Mouse (Mus musculus) heart, postnatal 25 days (tissue): ENCODE measurements around the gene Kdelr3. TPM values are rescaled to one million over a fixed set of nuclear protein-coding genes. Genes with fewer than 3 reads are reported as not detected.

ENCODE experiments used
- DNase-seq: peaks from one replicate; pipeline ENCODE4 v3.0.0; 2022; ENCODE audit warnings: low spot score
- intact Hi-C: fragments of 180-260 bp; cut with DNase I; formaldehyde crosslinking; loops from one replicate; pipeline ENCODE4 v1.15.1; 2025
- total RNA-seq, 2 experiments: library from RNA; stranded (reverse); gene quantifications; 2 replicates each; pipeline ENCODE4 v1.2.3; 2021

Gene Kdelr3
- total RNA-seq, 2 experiments from 2014 or later: 7.6 to 8.2 TPM

DNA sequence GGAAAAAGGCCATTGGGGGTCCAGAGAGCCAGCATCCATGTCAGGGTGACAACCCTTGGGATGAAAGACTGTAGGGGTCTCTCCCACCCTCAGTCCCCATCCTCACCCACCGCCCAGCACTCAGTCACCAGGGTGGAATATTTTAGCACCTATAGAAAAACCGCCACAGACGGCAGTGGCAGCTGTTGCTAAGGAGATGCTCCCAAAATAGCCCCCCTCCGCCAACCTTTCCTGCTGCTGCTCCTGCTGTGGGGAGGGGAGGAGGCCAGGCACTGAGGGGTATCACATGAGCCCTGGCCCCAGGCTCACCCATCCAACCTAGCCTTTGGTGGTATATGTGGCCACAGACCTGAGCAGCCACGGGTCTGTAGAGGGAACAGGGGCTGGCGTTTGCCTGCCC is 6.2 kb upstream of the Kdelr3 start:
- no peak for DNase-seq
- intact Hi-C loops: no loop called here

DNA sequence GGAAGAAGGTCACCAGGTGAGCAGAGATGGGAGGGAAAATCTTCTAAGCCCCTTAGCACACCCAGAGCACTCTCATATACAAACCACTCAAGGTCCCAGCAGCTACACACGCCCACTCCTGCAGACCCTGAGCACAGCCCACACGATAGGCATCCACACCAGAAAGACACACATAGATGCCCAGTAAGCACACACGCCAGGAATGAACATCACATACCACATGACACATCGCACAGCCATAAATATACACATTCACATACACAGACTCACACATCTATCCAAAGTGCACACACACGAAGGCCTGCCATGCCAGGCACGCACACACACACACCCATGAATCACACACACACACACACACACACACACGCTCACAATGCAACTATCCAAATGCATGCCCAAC is 5.8 kb upstream of the Kdelr3 start:
- intact Hi-C loops: no loop called here
- no peak for DNase-seq

DNA sequence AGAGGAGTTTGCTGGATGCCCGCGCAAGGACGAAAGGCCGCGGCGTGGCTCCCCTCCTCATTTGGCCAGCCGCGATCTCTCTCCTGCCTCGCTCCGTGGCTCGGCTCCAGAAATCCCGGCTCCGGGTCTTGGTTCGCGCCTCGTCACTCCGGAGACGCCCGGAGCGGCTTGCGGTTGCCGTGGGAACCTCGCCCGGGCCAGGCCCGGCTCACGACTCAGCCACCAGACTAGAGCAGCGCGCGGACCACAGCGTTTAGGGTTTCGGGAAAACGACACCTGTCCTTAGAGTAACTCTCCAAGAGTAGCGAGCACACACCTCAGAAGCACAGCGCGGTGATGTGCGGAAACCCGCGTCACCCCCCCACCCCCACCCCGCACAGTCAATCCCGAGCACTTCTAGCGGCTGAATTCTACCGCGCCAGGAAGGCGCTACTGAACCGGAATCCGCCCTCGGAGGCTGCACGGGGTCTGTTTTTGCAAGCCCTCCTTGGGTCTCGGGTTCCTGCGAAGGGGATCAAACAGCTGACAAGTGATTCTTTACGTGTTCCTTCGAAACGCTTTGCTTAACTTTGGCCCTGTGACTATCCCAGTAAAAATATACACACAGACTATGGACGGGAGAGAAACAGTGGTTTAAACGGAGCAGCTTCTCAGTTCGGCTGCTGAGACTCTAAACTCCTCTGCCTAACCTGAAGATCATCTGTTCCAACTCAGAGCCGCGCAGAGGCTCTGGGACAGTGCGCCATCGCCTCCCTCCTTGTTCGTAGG is 4.5 kb upstream of the Kdelr3 start:
- intact Hi-C loops: no loop called here

DNA sequence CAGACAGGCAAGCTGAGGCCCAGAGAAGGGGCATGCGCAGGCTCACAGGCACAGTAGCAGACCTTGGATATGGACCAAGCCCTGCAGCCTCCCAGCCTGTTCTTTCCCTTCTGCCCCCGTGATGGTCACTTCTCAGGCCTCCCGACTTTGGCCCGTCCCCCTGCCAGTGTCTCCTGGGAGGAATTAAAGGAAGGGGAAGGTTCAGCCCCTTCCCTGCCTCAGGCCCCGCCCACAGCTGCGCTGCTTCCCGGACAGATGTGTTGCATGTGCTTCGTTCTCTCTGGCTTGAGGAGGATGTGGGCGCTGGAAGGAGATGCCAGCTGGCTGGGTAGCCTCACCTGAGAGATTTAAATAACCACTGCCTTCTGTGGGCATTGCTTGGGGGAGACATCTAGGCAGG is 2.3 kb upstream of the Kdelr3 start:
- DNase-seq: peak; percentile 17
- intact Hi-C loops: no loop called here

More for the DNA sequence above, 4.5 kb upstream of the Kdelr3 start:
- DNase-seq: peak; percentile 62

DNA sequence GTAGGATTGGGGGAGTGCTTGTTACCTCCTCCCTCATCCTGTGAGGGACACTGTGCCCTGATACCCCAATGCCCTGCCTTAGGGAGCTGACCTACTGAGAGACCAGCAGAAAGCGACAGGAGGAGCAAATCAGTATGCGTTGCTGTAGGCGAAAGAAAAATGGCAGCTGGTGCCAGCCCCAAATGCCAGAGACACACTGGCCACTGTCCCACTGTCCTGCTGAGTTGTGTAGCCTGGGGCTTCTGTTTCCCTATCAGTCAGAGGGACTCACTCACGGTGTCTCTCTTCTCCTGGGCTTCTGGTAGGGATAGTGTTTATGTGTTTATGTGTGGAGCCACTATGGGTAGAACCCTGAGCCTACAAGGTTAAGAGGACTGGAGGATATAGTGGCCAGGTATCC is 1.5 kb downstream of the Kdelr3 start:
- no peak for DNase-seq
- intact Hi-C loops: no loop called here

DNA sequence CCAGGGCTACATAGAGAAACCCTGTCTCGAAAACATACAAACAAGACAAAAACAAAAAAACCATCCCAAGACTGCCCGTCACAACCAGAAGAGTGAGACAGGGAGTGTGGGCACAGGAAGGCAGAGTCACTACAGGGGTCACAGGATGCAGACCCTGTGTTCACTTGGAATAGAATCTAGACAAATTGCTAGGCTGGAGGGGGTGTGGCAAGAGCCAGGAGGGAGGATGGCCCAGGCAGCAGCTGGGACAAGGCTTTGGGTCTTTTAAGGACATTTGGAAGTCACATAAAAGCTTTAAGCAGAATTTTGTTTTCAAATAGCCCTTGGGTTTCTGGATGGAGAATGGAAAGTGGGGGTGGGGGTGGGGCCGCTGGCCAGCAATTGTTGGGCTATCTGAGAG is 2.4 kb downstream of the Kdelr3 start:
- no peak for DNase-seq
- intact Hi-C loops: no loop called here

DNA sequence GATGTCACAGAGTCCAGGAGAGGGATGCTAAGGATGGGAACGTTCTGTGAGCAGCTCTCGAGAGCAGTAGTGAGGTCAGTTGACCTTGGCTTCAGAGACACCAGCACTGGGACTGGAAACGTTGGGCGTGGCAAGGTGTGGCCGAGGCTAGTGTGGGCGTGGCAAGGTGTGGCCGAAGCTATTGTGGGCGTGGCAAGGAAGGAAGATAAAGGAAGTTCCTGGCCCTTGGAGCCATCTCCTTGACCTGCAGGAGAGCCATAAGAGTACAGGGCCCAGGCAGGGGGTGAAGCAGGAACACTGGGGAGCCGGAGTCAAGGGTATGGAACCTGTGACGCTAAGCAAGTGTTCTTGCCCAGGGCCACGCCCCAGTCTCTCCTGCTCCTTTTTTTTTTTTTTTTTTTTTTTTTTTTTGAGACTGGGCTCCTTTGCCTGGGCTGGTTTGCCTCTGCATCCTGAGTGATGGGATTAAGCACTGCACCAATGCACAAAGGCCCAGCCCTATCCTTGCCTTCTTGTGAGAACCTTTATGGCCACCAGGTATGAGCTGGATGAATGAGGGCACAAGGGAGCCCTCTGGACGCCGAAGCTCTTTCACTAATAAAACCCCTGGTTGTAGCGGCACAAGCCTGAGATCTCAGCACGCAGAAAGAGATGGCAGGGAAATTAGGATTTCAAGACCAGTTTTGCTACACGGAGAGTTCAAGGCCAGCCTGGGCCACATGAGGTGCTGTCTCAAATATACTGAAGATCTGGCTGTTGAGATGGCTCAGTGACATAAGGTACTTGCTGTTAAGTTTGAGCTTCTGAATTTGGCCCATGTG is 3.4 kb downstream of the Kdelr3 start:
- intact Hi-C loops: no loop called here
- DNase-seq: no peak

DNA sequence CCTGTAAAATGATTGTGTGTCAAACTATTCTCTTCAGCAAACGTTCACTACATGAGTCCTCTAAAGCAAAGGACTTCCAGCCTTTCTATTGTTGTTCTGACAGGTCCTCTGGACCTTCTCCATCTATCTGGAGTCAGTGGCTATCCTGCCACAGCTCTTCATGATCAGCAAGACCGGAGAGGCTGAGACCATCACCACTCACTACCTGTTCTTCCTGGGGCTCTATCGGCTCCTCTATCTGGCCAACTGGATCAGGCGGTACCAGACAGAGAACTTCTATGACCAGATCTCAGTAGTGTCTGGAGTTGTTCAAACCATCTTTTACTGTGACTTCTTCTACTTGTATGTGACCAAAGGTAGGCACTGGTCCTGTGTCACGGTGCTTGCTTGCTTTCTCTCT is 9.4 kb downstream of the Kdelr3 start:
- no peak for DNase-seq
- intact Hi-C loops: no loop called here

DNA sequence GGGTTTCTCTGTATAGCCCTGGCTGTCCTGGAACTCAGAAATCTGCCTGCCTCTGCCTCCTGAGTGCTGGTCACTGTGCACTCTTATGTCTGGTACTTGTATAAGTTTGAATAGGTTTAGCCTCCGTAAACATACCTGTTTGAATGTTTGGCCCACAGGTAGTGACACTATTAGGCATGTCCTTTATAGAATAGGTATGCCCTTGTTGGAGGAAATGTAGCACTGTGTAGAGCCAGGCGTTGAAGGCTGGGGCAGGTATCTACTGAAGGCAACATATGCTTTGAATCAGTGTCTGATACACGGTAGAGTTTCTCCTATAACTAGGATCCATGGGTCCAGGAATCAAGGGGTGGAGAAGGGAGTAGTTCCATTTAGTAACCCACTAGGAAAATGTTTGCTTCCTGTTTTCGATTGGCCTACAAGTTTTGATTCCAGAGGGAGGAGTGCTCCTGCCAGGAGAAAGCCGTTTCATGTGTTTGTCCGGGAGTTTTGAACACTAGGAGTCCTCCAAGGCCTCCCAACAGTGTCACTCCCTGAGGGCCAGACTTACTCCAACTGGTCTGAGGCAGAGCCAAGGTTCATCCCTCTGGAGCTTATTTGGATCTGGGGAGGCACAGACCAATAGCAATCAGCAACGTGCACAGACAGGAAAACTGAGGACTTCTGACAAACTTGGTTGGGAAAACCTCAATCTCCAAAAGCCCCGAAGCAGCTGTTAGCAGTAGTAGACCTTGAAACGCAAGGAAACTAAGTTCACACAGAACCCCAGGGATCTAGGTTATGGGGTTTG is 10.0 kb downstream of the Kdelr3 start:
- peak; percentile 33 for DNase-seq

DNA sequence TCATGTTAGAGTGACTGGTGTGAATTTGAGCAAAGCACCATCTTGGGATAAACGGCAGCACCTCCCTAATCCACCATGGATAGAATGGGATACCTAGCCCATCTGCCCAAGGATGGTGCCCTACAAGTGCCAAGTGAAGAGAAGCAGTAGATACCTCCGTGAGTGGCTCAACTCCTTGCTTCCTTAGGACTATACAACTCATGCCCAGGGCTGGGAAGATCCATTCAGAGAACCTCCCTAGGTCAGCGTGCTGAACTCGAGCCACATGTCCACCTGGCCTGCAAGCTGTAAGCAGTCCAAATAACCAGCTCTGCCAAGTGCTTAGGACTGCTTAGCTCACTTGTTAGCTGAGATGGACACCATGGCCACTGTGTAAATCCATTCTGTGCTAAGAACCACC is 11.0 kb downstream of the Kdelr3 start:
- no peak for DNase-seq
- intact Hi-C loops: no loop called here

More for the DNA sequence above, 10.0 kb downstream of the Kdelr3 start:
- intact Hi-C loops: no loop called here

DNA sequence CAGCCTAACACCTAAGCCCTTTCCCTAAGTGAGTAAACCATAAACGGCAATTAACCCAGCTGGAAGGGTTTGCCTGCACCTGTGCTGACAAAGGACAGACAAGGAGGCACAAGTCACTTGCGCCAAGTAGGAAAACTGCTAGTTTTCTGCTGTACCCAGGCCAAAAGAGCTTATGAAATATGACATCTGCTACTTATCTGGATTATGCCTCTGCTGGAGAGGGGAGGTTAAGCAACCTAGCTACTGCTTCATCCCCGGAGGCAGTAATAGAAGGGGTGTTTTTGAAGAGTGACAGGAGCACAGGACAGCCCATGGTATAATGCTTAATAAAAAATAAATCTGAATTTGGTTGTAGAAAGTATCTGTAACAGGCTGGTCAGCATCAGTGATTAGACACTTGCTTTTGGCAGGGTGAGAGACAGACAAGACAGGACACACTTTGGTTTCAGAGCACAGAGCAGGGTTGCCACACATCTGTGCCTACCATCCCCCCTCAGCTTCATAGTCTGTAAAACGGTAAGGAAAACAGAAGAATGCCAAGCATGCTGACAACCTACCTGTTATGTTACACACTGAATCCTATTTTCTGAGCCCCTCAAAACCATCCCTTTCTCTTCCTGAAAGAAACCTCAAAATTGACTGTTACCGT is 11.9 kb downstream of the Kdelr3 start:
- intact Hi-C loops: no loop called here
- no peak for DNase-seq

DNA sequence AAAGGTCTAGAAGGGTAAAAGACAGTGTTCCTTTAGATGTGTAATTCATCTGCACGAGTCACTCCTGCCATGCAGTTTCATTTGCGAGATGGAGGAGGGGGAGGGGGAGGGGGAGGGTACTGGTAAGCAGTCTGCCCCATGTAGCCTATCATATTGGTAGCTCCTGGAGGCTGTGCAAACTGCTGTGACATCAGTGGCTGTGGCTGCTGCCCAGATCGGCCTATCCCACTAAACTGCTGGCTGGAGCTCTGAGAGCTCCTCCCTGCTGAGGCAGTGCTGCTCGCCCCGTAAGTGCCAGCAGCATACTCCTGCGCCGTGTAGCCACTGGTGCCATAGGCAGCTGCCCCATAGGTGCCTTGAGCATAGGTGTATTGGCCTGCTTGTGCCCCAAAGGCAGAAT is 13.7 kb downstream of the Kdelr3 start:
- no peak for DNase-seq
- intact Hi-C loops: no loop called here

DNA sequence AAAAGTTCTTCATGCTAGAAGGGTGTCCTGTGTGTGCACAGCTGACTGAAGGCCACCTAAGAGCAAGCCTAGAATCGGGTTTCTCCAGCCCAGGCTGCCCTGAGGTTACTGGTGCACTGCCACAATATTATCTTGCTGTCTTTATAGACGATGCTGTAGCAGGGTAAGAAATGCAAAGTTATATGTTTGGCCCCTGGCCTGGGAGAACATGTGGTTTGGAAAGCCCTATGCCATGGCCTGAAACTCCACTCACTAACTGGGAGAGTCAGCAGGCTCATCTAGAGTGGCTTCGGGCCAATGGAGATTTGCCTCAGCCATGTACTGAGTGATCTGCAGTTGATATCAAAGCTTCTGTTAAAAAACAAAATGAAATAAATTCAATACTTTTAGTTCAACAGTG is 17.6 kb downstream of the Kdelr3 start:
- no peak for DNase-seq
- intact Hi-C loops: no loop called here

DNA sequence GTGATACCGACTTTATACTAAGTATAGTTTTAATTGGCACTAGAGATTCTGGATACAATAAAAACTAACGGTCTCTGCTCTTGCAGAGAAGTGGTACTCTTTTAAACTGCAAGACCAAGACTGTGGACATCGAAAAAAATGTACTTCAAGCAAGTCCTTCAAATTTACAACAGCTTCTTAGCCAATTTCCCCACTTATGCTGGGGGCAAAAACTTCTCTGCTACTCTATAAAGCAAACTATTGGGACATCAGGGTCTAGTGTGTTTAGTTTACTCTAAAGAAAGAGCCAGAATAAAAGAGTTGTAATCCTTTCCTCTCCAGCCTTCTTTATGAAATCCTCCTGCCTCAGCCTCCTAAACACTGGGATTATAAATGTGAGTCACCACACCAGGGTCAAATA is 27.8 kb downstream of the Kdelr3 start:
- intact Hi-C loops: no loop called here
- no peak for DNase-seq

DNA sequence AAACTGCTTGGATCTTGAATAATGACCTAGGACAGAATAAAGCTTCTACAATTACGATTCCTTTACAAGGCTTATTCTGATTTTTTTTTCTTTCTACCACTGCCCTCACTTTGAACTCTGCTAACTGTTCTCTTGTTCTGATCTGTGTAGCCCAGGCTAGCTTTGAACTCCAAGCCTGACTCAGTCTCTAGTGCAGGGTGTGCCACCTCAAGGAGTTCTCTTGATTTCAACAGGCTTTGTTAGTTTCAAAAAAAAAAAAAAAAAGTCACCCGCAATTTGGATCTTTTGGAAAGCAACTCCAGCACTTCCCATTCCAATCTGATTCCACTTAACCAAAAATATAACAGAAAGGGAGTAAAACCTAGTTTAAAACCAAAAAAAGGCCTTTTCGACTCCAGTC is 29.3 kb downstream of the Kdelr3 start:
- no peak for DNase-seq
- intact Hi-C loops: no loop called here

DNA sequence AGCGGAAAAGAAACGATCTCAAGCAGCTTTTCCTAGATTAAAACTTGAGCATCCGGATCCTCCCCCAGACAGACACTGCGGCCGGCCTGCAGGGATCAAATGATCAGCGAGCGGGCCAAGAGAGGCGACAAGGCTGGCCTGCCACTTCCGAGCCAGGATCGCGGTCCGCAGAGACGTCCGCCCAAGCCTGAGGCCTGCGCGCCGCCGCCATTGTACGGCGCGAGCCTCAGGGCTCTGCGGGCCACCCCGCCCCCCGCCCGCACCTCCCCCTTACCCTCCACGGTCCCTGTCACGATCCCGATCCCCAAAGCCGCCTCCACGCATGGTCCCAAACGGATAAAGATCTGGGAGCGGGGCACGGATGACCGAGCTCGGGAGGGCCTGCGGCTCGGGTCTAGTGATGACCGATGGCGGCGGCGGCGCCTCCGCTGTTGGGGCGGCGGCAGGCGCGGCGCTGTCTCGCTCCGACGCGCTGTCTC is 29.7 kb downstream of the Kdelr3 start:
- intact Hi-C loops: no loop called here

DNA sequence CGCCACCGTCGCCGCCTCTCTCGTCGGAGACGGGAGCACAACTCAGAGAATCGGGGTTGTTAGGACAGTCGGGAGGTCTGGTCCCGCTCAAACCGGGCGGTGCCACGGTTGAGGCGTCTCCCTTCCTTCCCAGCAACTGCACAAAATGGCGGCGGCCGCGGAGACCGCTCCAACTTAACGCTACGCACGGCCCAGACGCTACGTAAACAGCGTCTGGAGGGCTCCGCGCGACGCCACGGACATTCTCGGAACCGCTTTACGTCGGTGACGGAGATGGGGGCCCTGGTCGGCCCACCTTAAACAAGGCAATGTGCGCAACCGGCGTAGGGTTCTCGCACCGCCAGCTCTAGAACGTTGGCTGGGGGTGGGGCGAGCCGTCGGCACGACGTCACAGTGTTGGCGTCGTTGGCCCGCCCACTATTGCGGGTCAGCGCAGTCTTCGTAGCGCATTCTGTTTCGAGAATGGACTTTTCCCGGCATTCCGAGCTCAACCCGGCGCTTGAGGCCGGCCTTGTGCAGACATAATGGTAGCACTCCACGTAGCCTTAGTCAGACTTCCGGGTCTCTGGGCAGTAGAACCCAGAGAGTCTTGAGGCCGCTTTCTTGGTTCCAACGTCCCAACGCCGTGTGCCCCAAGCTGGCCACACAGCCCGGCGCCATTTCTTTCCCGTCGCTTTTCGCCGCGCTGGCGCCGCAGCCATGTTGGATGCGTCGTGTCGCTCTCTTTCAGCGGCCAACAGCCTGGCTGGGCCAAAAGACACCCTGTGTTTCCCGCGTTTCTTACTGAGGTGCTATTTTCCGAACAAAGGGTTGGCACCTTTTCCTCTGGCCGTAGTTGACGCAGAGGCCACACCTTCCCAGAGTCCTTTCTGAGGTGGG is 30.4 kb downstream of the Kdelr3 start, which contains the start of gene Ddx17:
Ddx17 (minus strand) TSS at position 332 of the 879 bp plus-strand sequence.
- intact Hi-C loops: no loop called here
- peak; percentile 95 for DNase-seq

More for the DNA sequence above, 29.7 kb downstream of the Kdelr3 start:
- peak; percentile 69 for DNase-seq

DNA sequence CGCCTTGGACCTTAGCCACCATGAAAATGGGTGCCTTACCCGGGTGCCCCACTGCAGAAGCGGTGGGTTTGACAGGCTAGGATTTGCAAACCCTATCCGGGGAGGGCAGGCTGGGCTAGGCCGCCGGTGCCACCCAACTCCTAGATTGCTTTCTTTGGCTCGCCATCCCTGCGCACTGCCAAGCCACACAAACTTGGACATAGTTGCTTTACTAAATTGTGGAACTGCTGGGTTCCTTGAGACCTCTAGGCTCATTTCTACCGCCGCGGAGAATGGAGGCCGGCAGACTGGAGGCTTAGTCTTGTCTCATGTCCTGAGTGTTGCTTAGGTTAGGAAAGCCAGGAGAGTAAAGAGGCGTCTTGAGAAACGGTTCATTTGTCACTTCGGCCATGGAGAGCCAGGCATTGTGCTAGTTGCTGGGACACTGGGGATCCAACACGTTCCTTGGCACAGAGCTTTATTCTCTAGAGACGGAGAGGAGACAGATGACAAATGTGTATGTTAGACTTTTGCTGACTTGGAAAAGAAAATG is 31.1 kb downstream of the Kdelr3 start:
- intact Hi-C loops: no loop called here
- no peak for DNase-seq

DNA sequence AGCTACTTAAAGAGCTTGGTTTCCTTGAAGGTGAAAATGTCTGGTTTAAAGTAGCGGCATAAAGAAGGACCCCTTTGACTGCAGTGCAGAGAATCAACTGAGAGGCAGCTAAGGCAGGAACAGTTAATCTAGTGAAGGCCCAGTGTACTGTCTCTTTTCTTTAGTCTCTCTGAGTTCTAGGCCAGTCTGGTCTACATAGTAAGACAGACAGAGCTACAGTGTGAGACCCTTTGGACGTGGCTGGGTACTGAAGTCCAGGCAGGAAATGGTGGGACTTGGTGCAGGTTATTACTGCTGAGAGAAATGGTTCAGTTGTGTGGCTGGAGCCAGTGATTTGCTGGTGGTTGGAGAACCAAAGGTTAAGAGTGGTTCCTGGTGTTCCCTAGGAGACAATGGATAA is 32.0 kb downstream of the Kdelr3 start:
- DNase-seq: no peak
- intact Hi-C loops: no loop called here
